Mouse (Mus musculus) heart, postnatal 25 days (tissue): ENCODE measurements around the gene Gp1bb. TPM values are rescaled to one million over a fixed set of nuclear protein-coding genes. Genes with fewer than 3 reads are reported as not detected.

Source experiments
- DNase-seq: peaks from one replicate; pipeline ENCODE4 v3.0.0; 2022; ENCODE audit warnings: low spot score
- intact Hi-C: fragments of 180-260 bp; cut with DNase I; formaldehyde crosslinking; loops from one replicate; pipeline ENCODE4 v1.15.1; 2025
- total RNA-seq, 2 experiments: library from RNA; stranded (reverse); gene quantifications; 2 replicates each; pipeline ENCODE4 v1.2.3; 2021

Gene Gp1bb
- total RNA-seq, 2 experiments from 2014 or later: 0.36 to 1.1 TPM

- intact Hi-C loops: loop anchor here (5.0 to 10.0 kb wide), 2 partner anchors 168 to 735 kb away; partner anchors contain the start of genes Dgcr2, Gm20518, Tssk1 and Tssk2
- peak; percentile 59 for DNase-seq
Observed at GRCm38 (mm10) chr16:18629390-18630231, 7.4 kb upstream of the Gp1bb start, which contains the start of gene Sept5. Gene Sept5 (minus strand): TSS chr16:18629954.

DNA sequence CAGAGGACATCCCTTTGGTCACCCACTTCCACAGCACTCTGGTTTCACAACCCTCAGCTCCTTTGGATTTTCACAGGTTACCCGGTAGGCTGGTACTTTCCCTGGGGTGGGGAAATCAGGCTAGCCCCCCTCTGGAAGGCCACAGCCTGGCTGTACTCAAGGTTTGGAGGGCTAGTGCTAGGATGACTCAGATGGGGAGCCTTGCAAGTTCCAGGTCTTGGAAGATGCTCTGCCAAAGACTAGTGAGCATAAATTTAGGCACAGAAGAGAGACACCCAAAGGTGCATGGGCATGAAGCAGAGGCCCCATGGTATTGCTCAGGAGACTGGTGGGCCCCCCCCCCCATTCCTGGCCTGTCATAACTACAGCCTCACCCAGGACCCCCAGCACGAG, 6.7 kb upstream of the Gp1bb start:
- DNase-seq: no peak
- intact Hi-C loops: loop anchor here (5.0 to 10.0 kb wide), 2 partner anchors 168 to 734 kb away; partner anchors contain the start of genes Dgcr2, Gm20518, Tssk1 and Tssk2

GRCm38 (mm10) chr16:18628206-18628947, 6.2 kb upstream of the Gp1bb start:
- intact Hi-C loops: loop anchor here (5.0 to 10.0 kb wide), 2 partner anchors 169 to 734 kb away; partner anchors contain the start of genes Dgcr2, Gm20518, Tssk1 and Tssk2
- no peak for DNase-seq

DNA sequence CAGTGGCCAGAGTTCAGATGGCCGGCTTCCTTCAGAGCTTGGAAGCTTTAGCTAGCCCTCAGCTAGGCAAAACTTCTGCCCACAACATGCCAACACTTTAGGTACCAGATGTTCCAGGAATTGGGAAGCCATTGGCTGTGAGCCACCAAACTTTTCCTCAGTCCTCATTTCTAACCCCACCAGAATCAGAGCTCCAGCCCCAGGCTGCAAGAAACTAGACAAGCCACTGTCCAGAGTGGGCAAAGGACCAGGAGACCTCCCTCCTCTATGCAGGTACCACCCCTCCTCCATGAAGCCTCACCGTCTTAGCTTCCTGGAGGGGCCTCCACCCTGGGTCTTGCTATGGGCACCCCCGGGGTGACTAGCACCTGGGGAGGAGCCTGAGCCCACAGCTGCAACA, 5.0 kb upstream of the Gp1bb start:
- no peak for DNase-seq
- intact Hi-C loops: loop anchor here (5.0 to 10.0 kb wide), 2 partner anchors 170 to 732 kb away; partner anchors contain the start of genes Dgcr2, Gm20518, Tssk1 and Tssk2

DNA sequence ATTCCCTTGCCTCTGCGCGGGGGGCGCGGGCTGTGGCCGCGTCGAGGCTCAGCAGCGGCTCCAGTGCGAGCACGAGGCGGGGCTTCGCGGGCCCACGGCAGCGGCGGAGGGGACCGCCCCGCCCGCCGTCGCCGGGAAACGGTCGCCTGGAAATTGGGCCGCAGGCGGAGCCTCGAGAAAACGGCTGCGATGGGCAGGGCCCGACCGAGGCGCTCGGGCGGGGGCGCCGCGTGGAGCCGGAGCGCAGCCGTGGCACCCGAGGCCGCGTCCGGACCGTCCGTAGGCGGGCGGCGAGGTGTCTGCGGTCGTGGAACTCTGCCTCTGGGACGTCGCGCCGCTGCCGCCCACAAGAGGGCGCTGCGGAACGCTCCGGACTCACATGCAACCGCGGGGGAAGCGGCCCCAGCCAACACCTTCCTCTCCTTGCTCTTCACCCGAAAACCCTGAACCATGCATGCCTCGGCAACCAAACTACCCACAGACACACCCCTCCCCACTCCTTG, 4.2 kb upstream of the Gp1bb start, which contains the start of gene Gm49601:
Gene Gm49601 (minus strand): TSS at position 52 of the 503 bp plus-strand sequence.
- intact Hi-C loops: loop anchor here (1.0 to 10.0 kb wide), 3 partner anchors 52 to 732 kb away; partner anchors contain the start of genes Dgcr2, Gm20518, Tssk1 and Tssk2
- DNase-seq: peak; percentile 66

DNA sequence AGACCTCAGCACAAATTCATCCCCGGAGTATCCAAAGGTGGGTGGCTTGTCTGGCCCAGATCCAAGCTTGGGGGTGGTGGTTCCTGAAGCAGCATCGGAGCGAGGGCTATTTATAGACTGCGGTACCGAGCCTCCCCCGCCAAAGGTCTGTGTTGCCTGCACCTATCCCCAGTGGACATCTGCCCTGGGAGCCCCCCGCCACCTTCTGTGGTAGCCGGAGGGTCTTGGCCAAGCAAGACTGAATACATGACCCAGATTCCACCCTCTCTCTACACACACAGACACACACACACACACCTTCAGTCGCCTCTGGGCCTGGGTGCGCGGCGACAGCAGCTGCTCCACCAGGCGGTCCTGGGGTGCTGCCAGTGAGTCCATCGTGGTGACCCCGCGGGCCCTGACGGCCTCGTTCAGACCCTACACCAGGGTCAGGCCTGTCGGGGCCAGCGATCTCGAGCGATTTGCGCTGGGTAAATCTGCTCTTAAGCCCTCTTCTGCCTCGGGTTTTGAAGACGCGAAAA, 3.6 kb upstream of the Gp1bb start:
- intact Hi-C loops: loop anchor here (1.0 to 10.0 kb wide), 3 partner anchors 52 to 731 kb away; partner anchors contain the start of genes Dgcr2, Gm20518, Tssk1 and Tssk2
- DNase-seq: no peak

DNA sequence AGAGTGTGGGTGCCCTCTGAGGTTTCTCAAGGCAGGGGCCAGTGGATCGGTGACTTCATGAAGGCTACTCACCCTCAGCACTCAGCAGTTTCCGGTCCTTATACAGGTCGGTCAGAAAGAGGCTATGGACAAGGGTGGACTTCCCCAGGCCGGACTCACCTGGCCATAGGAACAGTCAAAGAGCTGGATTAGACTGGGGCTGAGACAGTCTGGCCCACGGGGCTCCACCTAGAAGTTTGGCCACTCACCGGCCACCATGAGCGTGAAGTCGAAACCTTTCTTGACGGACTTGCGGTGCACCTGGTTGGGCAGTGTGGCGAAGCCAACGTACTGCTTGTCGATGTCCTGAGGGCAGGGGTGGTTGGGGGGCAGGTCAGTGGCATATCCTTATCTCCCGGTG, 2.9 kb upstream of the Gp1bb start:
- intact Hi-C loops: loop anchor here (5.0 to 10.0 kb wide), 2 partner anchors 172 to 730 kb away; partner anchors contain the start of genes Dgcr2, Gm20518, Tssk1 and Tssk2
- DNase-seq: no peak

GRCm38 (mm10) chr16:18624641-18625040, 2.4 kb upstream of the Gp1bb start:
- intact Hi-C loops: loop anchor here (5.0 to 10.0 kb wide), 2 partner anchors 173 to 730 kb away; partner anchors contain the start of genes Dgcr2, Gm20518, Tssk1 and Tssk2
- no peak for DNase-seq

- DNase-seq: no peak
- intact Hi-C loops: loop anchor here (10.0 kb wide), 1 partner anchor 729 kb away; the partner anchor contains the start of genes Dgcr2, Gm20518, Tssk1 and Tssk2
Observed at GRCm38 (mm10) chr16:18623751-18624540, 1.7 kb upstream of the Gp1bb start.

- no peak for DNase-seq
- intact Hi-C loops: loop anchor here (10.0 kb wide), 1 partner anchor 728 kb away; the partner anchor contains the start of genes Dgcr2, Gm20518, Tssk1 and Tssk2
Observed at GRCm38 (mm10) chr16:18622916-18623750, 930 bp upstream of the Gp1bb start.

DNA sequence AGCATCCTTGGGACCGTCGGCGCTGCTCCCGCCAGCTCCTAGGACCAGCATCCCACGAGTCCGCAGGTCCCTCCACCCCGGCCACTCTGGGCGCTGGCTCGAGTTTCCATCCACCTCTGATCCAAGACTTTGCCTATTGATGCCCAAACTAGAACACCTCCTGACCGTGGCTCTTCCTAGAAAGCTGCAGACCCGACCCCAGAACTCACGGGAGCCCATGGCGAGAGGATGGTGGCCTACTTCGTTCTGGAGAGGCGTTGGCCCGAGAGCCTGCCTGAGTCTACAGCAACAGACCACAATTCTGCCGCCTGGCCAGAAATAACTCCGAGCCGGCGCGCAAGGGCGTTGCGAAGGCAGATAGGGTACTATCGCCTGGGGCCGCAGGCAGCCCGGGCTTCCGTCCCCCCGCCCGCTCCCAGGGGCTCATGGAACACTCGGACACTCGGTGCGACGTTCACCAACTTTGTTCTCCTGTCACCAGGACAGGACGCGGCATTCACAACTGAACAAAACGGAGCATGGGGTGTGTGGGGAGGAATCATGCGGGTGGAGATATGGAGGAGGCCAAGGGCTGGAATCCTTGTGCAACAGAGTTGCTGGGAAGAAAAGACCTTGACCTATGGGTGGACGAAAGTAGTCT, 721 bp downstream of the Gp1bb start:
- intact Hi-C loops: loop anchor here (10.0 kb wide), 1 partner anchor 727 kb away; the partner anchor contains the start of genes Dgcr2, Gm20518, Tssk1 and Tssk2
- no peak for DNase-seq

DNA sequence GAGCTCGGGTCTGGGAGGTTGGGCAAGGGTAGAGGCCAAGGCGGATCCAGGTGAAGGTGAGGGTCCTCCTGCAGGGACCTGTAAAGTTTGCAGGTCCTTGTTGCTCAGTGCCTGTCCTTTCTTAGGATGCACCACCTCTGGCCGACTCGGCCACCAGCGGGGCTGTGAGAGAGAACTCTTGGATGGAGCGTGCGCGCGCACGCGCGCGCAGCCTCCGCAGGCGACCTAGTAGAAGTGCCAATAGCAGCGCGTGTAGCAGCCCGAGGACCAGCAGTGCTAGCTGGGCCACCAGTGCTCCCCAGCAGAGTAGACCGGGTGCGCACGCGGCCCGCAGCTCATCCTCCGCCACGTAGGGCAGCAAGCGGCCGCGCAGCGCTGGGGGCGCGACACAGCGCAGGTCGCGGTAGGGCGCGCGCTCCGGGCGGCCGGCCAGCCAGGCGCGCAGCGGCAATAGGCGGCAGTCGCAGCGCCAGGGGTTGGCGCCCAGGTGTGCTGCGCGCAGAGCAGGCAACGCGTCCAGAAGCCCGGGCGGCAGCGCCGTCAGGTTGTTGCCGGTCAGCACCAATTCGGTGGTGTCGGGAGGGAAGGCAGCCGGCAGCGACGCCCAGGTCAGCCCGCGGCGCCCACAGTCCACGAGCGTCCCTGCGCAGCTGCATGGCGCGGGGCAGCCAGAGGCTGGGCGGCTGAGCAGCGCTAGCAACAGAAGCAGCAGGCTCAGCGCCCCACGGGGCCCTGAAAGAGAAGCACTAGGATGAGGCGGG, 1.4 kb downstream of the Gp1bb start:
- intact Hi-C loops: loop anchor here (10.0 kb wide), 1 partner anchor 726 kb away; the partner anchor contains the start of genes Dgcr2, Gm20518, Tssk1 and Tssk2
- no peak for DNase-seq

GRCm38 (mm10) chr16:18620201-18620600, 2.0 kb downstream of the Gp1bb start:
- DNase-seq: no peak
- intact Hi-C loops: loop anchor here (10.0 kb wide), 1 partner anchor 725 kb away; the partner anchor contains the start of genes Dgcr2, Gm20518, Tssk1 and Tssk2

GRCm38 (mm10) chr16:18619110-18619509, 3.1 kb downstream of the Gp1bb start:
- no peak for DNase-seq
- intact Hi-C loops: no loop called here

GRCm38 (mm10) chr16:18618297-18618696, 3.9 kb downstream of the Gp1bb start:
- DNase-seq: no peak
- intact Hi-C loops: no loop called here
